Mouse (Mus musculus) cortical plate, adult 2 months (tissue): ENCODE results near the gene Megf6. TPM values are rescaled to one million over a fixed set of nuclear protein-coding genes. Genes with fewer than 3 reads are reported as not detected.

ENCODE experiments used
- H3K27ac ChIP-seq: fragments of 200-500 bp; 2 replicates; pipeline ENCODE4 v1.5.1; 2012; ENCODE audit warnings: low read length, control low read depth, inconsistent platforms; ENCODE audit not compliant: insufficient read depth
- H3K4me1 ChIP-seq: fragments of 200-500 bp; 2 replicates; pipeline ENCODE4 v1.6.1; 2011; ENCODE audit warnings: low read length; ENCODE audit not compliant: control insufficient read depth, insufficient read depth
- H3K4me3 ChIP-seq: fragments of 200-500 bp; 2 replicates; pipeline ENCODE4 v1.5.1; 2011; ENCODE audit warnings: mild to moderate bottlenecking, low read length, control low read depth; ENCODE audit not compliant: insufficient read depth
- CTCF ChIP-seq: fragments of 200-500 bp; IDR thresholded peaks from 2 replicates; pipeline ENCODE4 v1.5.1; 2011; ENCODE audit warnings: mild to moderate bottlenecking, control low read depth, low read length; ENCODE audit not compliant: insufficient read depth; ENCODE audit errors: extremely low read depth
- POLR2A ChIP-seq: fragments of 200-500 bp; IDR thresholded peaks from 2 replicates; pipeline ENCODE4 v1.6.1; 2011; ENCODE audit warnings: mild to moderate bottlenecking, low read length, control low read depth; ENCODE audit not compliant: insufficient read depth; ENCODE audit errors: extremely low read depth
- polyA plus RNA-seq: library from polyadenylated mRNA; depleted of rRNA; stranded (reverse); fragments of >200 nt; gene quantifications from 2 replicates; pipeline ENCODE4 v1.2.3, GENCODE M21; 2012

Megf6 gene
- polyA plus RNA-seq, 1 experiment = 3.0 TPM

DNA sequence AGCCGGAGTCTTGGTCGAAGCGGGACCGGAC, 30.5 kb upstream of the Megf6 start, which contains the start of gene Trp73:
TSS of gene Trp73 (minus strand) at position 27 of the 31 bp plus-strand sequence.
- 0 out of 2 replicates have a peak within 1 kb of the TSS, but pooled peaks have one; percentile 8 for H3K4me3 ChIP-seq
- no peak within 1 kb of the TSS for H3K27ac ChIP-seq
- H3K4me1 ChIP-seq = no peaks in the 10 kb centered on the region; the same call in none of the 2 replicates
- no peak for TF ChIP-seq POLR2A
- no peak for TF ChIP-seq CTCF

DNA sequence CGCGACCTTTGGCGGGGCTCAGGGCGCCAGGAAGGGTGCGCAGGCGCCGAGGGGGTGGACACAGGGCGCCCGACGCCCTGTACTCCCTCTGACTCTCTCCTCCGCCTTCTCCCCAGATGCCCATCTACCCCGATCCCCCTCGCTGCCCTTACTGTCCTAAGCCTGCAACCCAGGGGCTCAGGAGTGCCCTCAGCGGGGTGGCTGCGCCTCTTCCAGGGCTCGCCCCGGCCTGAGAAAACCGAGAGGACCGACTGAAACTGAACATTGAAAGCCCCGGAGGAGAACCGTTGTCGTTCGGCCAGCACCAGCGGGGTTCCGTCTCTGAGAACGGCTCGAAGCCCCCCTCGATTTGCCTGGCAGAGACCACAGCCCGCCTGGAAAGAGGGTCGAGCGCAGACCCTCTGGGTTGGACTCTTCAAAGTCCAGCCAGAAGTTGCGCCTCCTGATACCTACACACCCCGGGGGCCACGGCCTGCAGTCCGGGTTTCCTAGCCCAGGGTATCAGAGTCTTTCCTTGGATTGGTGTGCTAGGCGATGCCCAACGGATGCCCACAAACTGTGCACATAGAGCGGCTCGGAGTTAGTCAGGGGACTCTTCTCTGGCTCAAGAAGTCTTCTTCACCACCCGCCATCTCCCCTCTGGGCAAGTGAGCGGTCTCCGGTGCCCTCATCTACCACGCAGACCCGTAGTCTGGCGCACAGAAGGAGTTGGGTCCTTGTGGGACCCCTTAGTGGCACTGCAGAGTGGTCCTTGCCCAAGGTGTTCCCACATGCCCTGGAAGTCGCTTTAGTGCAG, 30.1 kb upstream of the Megf6 start:
- Histone ChIP-seq H3K4me1 (no peaks in the 10 kb centered on the region; the same call in none of the 2 replicates), H3K27ac (no peak overlapping the region), H3K4me3 (0 out of 2 replicates have a peak overlapping the region, but pooled peaks have one; percentile 7)
- TF ChIP-seq CTCF (no peak), POLR2A (no peak)

DNA sequence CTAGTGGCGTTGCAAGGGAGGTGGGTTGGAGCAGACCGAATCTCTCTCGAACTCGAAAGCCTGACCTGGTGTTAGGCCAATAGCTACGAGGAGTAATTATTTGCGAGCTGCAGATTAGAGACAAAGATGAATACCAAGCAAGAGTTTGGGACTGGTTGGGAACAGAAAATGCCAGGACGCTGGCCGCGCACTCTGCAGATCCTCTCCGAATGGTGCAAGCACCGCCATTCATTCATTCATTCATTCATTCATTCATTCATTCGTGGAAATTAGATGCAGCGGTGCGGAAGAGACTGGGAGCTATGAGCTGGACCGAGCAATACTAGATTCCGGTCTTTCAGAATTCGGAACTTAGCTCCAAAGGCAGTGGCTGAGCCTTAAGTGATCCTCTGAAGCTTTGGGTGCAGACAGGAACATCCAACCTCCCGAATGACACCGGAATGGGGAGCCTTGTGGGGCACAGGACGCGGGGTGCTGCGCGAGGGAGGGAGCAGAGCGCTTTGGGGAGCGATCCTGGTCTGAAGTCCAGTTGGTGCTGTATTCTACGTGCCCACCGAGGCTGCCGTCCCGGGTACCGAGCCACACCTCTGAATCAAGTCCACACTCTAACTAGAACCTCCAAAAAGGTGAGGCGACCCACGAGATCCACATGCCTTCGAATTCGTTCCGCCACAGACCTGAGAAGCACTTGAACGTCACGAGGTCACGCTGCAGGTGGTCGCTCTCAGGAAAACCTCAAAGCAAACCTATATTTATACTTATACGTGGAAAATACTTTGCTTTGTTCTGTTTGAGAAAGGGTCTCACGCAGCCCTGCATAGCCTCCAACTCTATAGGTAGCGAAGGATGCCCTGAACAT, 29.3 kb upstream of the Megf6 start:
- TF ChIP-seq CTCF (no peak), POLR2A (no peak)
- peak overlapping the region; percentile 8 for H3K4me3 ChIP-seq
- no peak overlapping the region for H3K27ac ChIP-seq
- no peaks in the 10 kb centered on the region; the same call in none of the 2 replicates for H3K4me1 ChIP-seq

- Histone ChIP-seq H3K4me3 (peak within 1 kb of the TSS; percentile 79), H3K27ac (0 out of 2 replicates have a peak within 1 kb of the TSS, but pooled peaks have one; percentile 47), H3K4me1 (no peaks in the 10 kb centered on the region; the same call in none of the 2 replicates)
- TF ChIP-seq CTCF = no peak
- TF ChIP-seq POLR2A = no peak
Observed at GRCm38 (mm10) chr4:154142211-154143040, 28.1 kb upstream of the Megf6 start, which contains the start of gene Wrap73. Gene Wrap73, plus strand, starts transcription at chr4:154142372.

GRCm38 (mm10) chr4:154144712-154145111, 25.8 kb upstream of the Megf6 start:
- H3K4me3 ChIP-seq = no peak overlapping the region
- no peak for TF ChIP-seq CTCF
- no peak for TF ChIP-seq POLR2A
- no peaks in the 10 kb centered on the region; the same call in none of the 2 replicates for H3K4me1 ChIP-seq
- H3K27ac ChIP-seq = no peak overlapping the region

DNA sequence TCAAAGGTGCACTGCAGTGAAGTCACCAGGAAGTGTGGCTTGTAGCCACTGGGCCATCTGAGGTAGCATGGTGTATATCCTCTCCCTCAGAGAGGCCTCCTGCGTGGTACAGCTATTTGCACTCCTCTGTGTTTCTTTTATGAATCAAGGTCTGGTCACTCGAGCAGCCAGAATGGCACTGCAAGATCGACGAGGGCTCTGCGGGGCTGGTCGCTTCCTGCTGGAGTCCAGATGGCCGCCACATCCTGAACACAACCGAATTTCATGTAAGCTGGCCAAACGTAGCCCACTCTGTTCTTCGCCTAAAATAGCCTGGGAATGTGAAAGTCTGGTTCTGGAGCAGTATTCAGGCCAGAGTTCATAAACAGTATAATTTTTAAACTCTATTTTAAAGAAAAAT, 24.2 kb upstream of the Megf6 start:
- no peak for TF ChIP-seq CTCF
- no peak for TF ChIP-seq POLR2A
- H3K27ac ChIP-seq = no peak overlapping the region
- H3K4me1 ChIP-seq = no peaks in the 10 kb centered on the region; the same call in none of the 2 replicates
- no peak overlapping the region for H3K4me3 ChIP-seq

GRCm38 (mm10) chr4:154154104-154154503, 16.4 kb upstream of the Megf6 start:
- no peak overlapping the region for H3K27ac ChIP-seq
- no peak for TF ChIP-seq CTCF
- TF ChIP-seq POLR2A = no peak
- no peaks in the 10 kb centered on the region for H3K4me1 ChIP-seq
- H3K4me3 ChIP-seq = no peak overlapping the region

GRCm38 (mm10) chr4:154156050-154156449, 14.5 kb upstream of the Megf6 start:
- Histone ChIP-seq H3K27ac (no peak overlapping the region), H3K4me1 (no peaks in the 10 kb centered on the region), H3K4me3 (no peak overlapping the region)
- TF ChIP-seq CTCF (no peak), POLR2A (no peak)

DNA sequence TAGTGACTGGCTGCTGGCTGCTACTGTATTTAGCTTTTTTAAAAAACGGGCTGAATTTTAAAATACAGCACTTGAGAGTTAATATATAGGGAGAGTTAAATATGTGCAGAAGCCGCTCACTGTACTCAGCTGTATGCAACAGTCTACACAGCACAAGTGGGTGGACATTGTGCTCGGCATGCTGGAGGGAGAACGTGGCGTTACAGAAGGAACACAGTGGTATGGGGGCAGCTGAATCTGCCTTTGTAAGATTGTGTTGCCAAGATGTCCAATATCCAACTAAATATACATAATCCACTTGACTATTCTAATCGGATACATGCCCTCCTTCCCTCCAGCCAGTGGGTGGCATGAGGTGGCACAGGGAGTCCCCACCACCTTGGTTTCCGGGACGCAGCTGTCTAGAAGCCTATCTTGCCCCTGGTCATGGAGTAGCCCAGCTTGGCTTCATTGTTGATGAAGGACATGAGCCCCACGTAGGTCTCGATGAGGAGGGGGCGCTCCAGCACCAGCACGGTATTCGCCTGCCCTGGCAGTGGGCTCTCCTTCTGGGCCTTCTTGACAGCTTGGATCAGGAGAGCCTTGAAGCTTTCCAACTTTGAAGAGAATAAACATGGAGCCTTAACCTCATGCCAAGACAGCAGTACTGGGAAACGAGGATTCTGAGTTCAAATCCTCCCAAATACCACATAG, 12.4 kb upstream of the Megf6 start:
- Histone ChIP-seq H3K4me3 (no peak overlapping the region), H3K4me1 (no peaks in the 10 kb centered on the region), H3K27ac (no peak overlapping the region)
- TF ChIP-seq CTCF (no peak), POLR2A (no peak)
